Mouse (Mus musculus) heart, embryonic 13.5 days (tissue): ENCODE data around the gene Cyp4b1. TPM values are rescaled to one million over a fixed set of nuclear protein-coding genes. Genes with fewer than 3 reads are reported as not detected.
A peak's percentile ranks its signal among the peaks of the same experiment; 100 is the strongest.
"Not testable (repeated sequence)": the region's sequence is repeated elsewhere in the genome, so short reads cannot be mapped to it uniquely, and the experiment has no call there.

ENCODE experiments used
- ATAC-seq: fragments of 200-750 bp; cut with Nextera tagmentation; 2 replicates; pipeline ENCODE4 v1.8.0; 2017; ENCODE audit warnings: moderate TSS enrichment; ENCODE audit not compliant: insufficient number of reproducible peaks, low FRiP score, low TSS enrichment; ENCODE audit errors: extremely low read depth
- H3K27ac ChIP-seq: fragments of 300-500 bp; sonication (generic); replicated peaks from 2 replicates; pipeline ENCODE4 v1.5.1; 2015; ENCODE audit warnings: moderate library complexity, mild to moderate bottlenecking, inconsistent platforms
- H3K27me3 ChIP-seq: fragments of 300-500 bp; sonication (generic); replicated peaks from 2 replicates; pipeline ENCODE4 v1.6.1; 2015; ENCODE audit warnings: mild to moderate bottlenecking, inconsistent platforms
- H3K36me3 ChIP-seq: fragments of 300-500 bp; sonication (generic); 2 replicates; pipeline ENCODE4 v1.6.1; 2015; ENCODE audit warnings: mild to moderate bottlenecking, inconsistent platforms
- H3K4me1 ChIP-seq: fragments of 300-500 bp; sonication (generic); 2 replicates; pipeline ENCODE4 v1.6.1; 2015; ENCODE audit warnings: inconsistent platforms
- H3K4me2 ChIP-seq: fragments of 300-500 bp; sonication (generic); 2 replicates; pipeline ENCODE4 v1.6.1; 2015; ENCODE audit warnings: inconsistent platforms, mild to moderate bottlenecking, moderate library complexity
- H3K4me3 ChIP-seq: fragments of 300-500 bp; sonication (generic); 2 replicates; pipeline ENCODE4 v1.5.1; 2015; ENCODE audit warnings: moderate library complexity, mild to moderate bottlenecking, inconsistent platforms
- H3K9ac ChIP-seq: fragments of 300-500 bp; sonication (generic); 2 replicates; pipeline ENCODE4 v1.6.1; 2015; ENCODE audit warnings: inconsistent platforms, mild to moderate bottlenecking, moderate library complexity
- H3K9me3 ChIP-seq: fragments of 300-500 bp; sonication (generic); 2 replicates; pipeline ENCODE4 v1.6.1; 2016; ENCODE audit warnings: inconsistent platforms
- WGBS: fragments of 180-500 bp; shearing (Covaris S2); methylation state at CpG from one replicate; pipeline ENCODE4 v1.1.7; 2015; ENCODE audit warnings: mixed read lengths; 5-methylcytosine and 5-hydroxymethylcytosine counted together
- polyA plus RNA-seq: library from polyadenylated mRNA; unstranded; fragments of >200 nt; fragmentation: Nextera tagmentation; extraction: Ambion mirVana; gene quantifications from 2 replicates; pipeline ENCODE4 v1.2.1, GENCODE M21; 2015

The Cyp4b1 gene
- polyA plus RNA-seq: 1.2 and 2.0 TPM in 2 replicates

DNA sequence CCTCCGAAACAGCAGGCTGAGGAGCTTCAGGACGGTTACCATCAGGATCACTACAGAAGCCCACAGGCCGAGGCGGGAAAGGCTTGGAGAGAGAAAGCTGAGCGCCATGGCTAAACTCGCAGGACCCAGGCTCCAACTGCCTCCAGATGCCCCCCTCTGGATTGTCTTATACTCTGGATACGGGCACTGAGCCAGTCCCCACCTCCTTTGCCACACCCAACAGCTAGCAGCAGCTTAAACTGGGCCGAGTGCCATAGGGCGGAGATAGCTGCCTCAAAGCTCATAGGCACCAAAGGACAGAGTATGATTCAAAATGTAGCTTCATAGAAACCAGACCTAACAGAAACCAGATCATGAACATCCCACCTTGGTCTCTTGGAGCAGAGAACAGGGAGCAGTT lies at the start of gene Cyp4b1:
TSS of gene Cyp4b1 (minus strand) at position 144 of the 400 bp plus-strand sequence.
- peaks cover 8% of the 10 kb centered on the region for H3K4me1 ChIP-seq
- no peak within 1 kb of the TSS for H3K9ac ChIP-seq
- H3K9me3 ChIP-seq: no peaks in the 10 kb centered on the region
- no peaks in the 10 kb centered on the region for H3K27me3 ChIP-seq
- H3K4me2 ChIP-seq: no peak within 1 kb of the TSS
- WGBS: 71% methylated on average over 9 of the region's 9 CpGs
- no peaks in the 10 kb centered on the region for H3K36me3 ChIP-seq
- H3K27ac ChIP-seq: no peak within 1 kb of the TSS
- no peak within 1 kb of the TSS for H3K4me3 ChIP-seq
- no peak for ATAC-seq

DNA sequence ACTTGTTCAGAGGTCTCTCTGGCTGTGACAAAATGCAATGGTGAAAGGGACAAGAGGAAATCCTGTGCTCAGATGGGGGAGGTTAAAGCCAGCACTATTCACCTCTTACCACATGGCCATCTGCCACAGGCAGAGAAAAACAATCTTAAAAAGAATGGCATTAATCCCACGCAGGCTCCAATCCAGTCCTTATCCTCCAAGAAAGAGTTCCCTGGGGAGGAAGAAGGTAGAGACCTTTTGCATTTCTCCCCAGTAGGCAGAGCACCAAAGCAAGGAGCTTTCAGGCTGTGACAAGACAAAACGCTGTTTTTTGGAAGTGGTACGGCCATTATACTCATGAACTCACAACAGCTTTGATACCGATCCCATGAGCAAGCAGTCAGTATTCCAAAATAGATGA lies 38.8 kb upstream of the Cyp4b1 start:
- no peak overlapping the region for H3K9ac ChIP-seq
- no peak overlapping the region for H3K4me3 ChIP-seq
- 49% methylated on average over 4 of the region's 4 CpGs for WGBS
- H3K36me3 ChIP-seq: no peaks in the 10 kb centered on the region
- no peak overlapping the region for H3K4me2 ChIP-seq
- no peak overlapping the region for H3K27ac ChIP-seq
- H3K27me3 ChIP-seq: no peaks in the 10 kb centered on the region
- no peaks in the 10 kb centered on the region for H3K4me1 ChIP-seq
- H3K9me3 ChIP-seq: no peaks in the 10 kb centered on the region
- no peak for ATAC-seq

DNA sequence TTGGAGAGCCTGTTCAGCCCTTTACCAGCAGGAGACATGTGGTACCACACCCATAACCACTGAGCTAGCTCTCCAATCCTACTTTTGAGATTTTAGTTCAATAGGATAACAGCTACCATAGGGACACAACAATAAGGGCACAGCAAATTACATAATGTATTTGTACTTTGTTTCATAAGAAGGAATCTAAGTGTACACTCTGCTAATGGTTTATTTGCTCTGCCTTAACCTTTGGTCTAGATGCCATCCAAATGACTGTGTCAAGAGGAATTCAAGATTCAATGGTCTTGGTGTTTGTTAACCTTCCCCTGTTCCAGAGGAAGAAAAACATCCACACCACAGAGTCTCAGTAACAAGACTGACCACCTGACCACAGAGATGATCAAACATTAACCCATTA lies 11.7 kb upstream of the Cyp4b1 start:
- no peaks in the 10 kb centered on the region for H3K36me3 ChIP-seq
- H3K4me3 ChIP-seq: no peak overlapping the region
- no peak overlapping the region for H3K27ac ChIP-seq
- H3K4me2 ChIP-seq: no peak overlapping the region
- ATAC-seq: no peak
- H3K9me3 ChIP-seq: no peaks in the 10 kb centered on the region
- peaks cover 8% of the 10 kb centered on the region for H3K4me1 ChIP-seq
- no peaks in the 10 kb centered on the region for H3K27me3 ChIP-seq
- no peak overlapping the region for H3K9ac ChIP-seq

DNA sequence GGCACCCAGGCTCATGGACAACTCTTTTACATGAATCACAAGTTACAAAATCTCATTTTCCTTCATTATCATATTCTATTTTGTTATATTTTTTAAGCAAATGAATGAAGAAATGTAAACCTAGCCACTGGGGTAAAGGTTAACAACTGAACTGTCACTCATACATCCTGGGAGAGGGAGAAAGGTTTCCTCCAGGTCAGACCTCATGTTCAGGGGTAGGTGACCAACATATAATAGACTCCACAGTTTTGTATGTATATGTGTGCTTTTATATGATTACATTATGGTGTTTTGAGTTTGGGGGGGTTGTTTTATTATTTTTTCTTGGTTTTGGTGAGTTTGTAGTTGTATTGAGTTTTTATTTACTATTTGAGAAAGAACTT lies 10.3 kb upstream of the Cyp4b1 start:
- H3K9ac ChIP-seq: no peak overlapping the region
- ATAC-seq: no peak
- H3K9me3 ChIP-seq: no peaks in the 10 kb centered on the region
- H3K4me2 ChIP-seq: peak overlapping the region; percentile 95
- no peaks in the 10 kb centered on the region for H3K27me3 ChIP-seq
- no peak overlapping the region for H3K4me3 ChIP-seq
- peaks cover 8% of the 10 kb centered on the region for H3K4me1 ChIP-seq
- H3K36me3 ChIP-seq: no peaks in the 10 kb centered on the region
- H3K27ac ChIP-seq: no peak overlapping the region

DNA sequence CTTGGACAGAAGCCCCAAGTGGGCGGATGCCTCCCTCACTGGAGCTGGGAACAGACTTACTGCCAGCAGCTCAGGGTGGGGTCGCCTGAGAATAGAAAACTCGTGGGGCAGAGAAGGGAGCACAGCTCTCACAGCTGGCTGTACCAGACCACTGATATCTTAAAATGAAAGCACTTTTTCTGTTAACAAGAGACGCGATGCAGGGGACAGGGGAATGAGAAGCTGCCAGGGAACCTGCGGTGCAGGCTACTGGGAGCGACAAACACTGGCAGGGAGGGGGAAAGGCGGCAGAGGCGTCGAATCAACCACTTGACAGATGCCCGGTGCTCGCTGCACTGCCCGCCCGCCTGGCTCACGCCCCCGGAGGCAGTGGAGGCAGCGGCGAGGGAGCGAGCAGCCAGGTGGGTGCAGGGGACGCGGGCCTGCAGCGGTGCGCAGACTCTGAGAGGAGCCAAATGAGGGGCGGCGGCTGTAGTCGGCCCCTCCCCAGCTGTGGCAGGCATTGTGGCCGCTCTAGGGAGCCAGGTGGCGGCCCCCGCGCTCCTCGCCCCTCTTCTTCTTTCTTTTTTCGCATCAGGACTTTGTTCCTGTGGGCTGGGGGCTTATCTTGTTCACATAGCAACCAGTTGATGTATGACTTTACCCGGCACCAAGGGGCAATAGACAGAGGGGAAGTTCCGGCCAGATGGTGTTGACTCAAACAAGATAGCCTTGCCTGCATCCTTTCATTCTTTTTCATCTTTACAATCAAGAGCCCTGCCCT lies 9.8 kb upstream of the Cyp4b1 start:
- WGBS: 2% methylated on average over 34 of the region's 34 CpGs

DNA sequence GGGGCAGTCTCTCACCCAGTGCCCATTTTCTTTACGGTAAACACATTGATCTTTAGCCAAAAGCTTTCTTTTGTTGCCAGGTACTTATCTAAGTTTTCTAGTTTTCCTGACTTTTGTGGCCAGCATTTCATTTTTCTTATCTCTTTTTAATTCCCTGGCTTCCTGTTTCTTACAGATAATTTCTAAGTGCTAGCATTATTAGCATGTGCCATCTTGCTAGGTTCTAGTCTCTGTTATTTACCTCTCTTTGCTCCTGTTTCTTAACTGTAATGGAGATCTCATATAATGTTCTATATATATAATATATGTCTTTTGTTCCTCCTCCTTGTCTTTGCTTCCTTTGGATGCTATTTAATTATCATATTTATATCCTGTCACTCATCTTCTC lies 9.0 kb upstream of the Cyp4b1 start:
- not testable (repeated sequence) for ATAC-seq, H3K36me3 ChIP-seq, H3K27me3 ChIP-seq, H3K9me3 ChIP-seq, H3K4me2 ChIP-seq, H3K27ac ChIP-seq, H3K4me3 ChIP-seq, H3K4me1 ChIP-seq, H3K9ac ChIP-seq
- WGBS: 79% methylated on average over 1 of the region's 1 CpGs

More for the DNA sequence above, 9.8 kb upstream of the Cyp4b1 start:
- H3K27ac ChIP-seq: no peak overlapping the region
- peak overlapping the region; percentile 73 for H3K9ac ChIP-seq
- ATAC-seq: no peak; the same call in 1 of the 2 replicates
- peak overlapping the region; percentile 95 for H3K4me2 ChIP-seq
- peaks cover 8% of the 10 kb centered on the region for H3K4me1 ChIP-seq
- H3K36me3 ChIP-seq: no peaks in the 10 kb centered on the region
- no peaks in the 10 kb centered on the region for H3K27me3 ChIP-seq
- peak overlapping the region; percentile 53 for H3K4me3 ChIP-seq
- no peaks in the 10 kb centered on the region for H3K9me3 ChIP-seq

DNA sequence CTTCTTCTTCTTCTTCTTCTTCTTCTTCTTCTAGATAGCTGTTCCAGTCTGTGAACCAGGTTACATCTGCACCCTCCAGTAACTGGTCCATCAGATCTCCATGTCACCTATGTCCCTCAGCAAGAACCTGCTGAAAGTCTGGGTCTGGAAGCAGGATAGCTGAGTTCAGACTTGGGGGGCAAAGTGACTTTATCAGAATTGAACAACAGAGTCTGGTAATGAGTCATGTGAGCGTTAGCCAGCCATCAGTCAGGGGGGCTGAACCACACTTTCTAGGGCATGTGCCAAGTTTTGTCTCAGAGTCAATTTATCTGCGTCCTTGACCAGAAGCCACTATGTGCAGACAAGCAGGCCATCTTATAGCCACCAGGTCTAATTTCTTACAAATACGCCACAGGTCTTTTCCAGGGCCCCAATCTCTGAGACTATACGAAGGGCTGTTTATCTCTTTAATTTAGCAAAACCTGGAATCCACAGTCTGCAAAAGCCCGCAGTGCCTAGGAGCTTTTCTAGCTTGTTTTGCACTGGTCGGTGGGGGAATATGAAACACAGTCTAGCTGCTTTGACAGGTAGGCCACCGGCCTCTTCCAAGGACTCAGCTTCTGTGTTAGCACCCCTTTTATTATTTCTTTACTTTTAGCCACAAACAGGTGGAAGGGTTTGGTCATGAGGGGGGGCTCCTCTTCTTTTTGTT lies 8.5 kb upstream of the Cyp4b1 start:
- H3K4me1 ChIP-seq, H3K27ac ChIP-seq, ATAC-seq, H3K9ac ChIP-seq, H3K9me3 ChIP-seq, H3K27me3 ChIP-seq, H3K4me2 ChIP-seq, H3K4me3 ChIP-seq, H3K36me3 ChIP-seq: not testable (repeated sequence)
- 64% methylated on average over 7 of the region's 7 CpGs for WGBS

DNA sequence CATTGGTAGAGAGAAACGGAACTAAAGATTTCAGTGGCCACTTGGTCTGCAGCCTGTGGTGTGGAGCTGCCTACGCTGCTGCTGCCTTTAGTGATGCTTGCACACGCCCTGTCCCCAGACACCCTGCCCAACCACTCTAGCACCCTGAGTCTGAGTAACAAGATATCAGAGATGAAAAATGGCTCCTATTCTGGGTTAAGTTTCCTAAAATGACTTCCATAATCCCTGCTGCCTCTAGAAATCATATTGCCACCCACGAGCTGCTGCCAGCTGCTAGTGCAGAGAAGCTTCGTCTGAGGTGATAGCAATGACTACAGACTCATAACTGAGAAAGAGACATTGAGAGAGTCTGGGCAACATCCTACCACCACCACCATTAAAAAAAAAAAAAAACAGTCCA lies 3.3 kb upstream of the Cyp4b1 start:
- Histone ChIP-seq H3K9me3 (no peaks in the 10 kb centered on the region), H3K36me3 (no peaks in the 10 kb centered on the region), H3K4me2 (no peak overlapping the region), H3K9ac (no peak overlapping the region), H3K27ac (no peak overlapping the region), H3K4me1 (no peaks in the 10 kb centered on the region), H3K4me3 (no peak overlapping the region), H3K27me3 (no peaks in the 10 kb centered on the region)
- no peak for ATAC-seq
- 73% methylated on average over 5 of the region's 5 CpGs for WGBS

DNA sequence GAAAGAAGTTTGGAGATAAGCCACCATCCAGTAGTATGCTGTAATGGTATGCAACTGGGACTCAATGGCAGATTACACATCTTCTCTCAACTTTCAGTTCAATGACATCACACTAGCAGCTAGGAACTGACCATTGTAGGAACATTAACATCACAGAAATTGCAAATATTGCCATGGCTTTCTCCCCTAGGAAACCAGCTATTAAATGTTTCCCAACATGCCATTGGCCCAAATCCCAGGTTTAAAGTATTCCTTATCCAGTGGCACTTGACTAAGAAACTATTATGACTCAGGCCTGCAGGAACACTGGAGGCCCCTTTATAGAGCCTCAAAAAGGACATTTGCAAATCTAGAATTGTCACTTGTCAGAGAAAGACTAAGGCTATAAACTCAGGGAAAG lies 1.8 kb upstream of the Cyp4b1 start:
- Histone ChIP-seq H3K36me3 (no peaks in the 10 kb centered on the region), H3K4me3 (no peak overlapping the region), H3K4me1 (no peaks in the 10 kb centered on the region), H3K4me2 (no peak overlapping the region), H3K27ac (no peak overlapping the region), H3K9ac (no peak overlapping the region), H3K27me3 (no peaks in the 10 kb centered on the region), H3K9me3 (no peaks in the 10 kb centered on the region)
- no peak for ATAC-seq

DNA sequence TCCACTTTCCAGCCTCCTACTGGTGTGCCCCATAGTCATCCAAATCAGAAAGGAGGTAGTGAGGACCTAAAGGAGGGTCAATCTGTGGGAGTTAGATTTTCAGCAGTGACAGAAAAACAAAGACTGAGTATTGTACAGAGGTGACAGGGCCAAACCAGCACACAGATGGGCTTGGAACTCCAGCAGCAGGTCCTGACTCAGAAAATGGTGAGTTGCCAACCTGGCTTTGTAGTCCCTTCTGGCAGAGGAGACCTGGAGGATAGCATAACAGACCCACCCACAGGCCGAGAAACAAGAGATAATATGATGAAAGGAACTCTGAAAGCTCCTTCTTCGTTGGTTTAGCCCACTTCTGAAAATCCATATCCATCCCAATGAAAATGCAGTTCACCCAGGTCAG lies 1.2 kb upstream of the Cyp4b1 start:
- no peaks in the 10 kb centered on the region for H3K4me1 ChIP-seq
- no peak overlapping the region for H3K9ac ChIP-seq
- no peak for ATAC-seq
- H3K27ac ChIP-seq: no peak overlapping the region
- no peak overlapping the region for H3K4me3 ChIP-seq
- H3K27me3 ChIP-seq: no peaks in the 10 kb centered on the region
- no peaks in the 10 kb centered on the region for H3K36me3 ChIP-seq
- H3K9me3 ChIP-seq: no peaks in the 10 kb centered on the region
- 46% methylated on average over 2 of the region's 2 CpGs for WGBS
- H3K4me2 ChIP-seq: no peak overlapping the region

DNA sequence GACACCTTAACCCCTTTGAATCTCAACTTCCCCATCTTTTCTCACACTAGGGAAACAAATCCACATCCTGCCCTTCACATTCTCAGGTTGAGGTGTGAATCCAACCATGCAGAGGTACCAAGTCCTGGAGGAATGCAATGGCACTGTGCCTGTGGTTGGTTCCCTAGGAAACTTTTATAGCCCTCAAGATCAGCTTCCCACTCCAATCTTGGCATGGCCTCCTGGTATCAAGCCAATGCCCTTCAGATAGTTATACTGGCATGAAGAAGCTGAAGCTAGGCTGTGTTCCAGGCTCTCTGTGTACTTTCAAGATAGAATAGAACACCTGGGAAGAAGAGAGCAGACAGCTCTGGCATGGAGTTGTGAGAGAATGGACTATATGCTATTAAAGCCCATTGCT lies 2.2 kb downstream of the Cyp4b1 start:
- no peak for ATAC-seq
- no peak overlapping the region for H3K9ac ChIP-seq
- H3K9me3 ChIP-seq: no peaks in the 10 kb centered on the region
- H3K4me3 ChIP-seq: no peak overlapping the region
- H3K27ac ChIP-seq: no peak overlapping the region
- peaks cover 8% of the 10 kb centered on the region for H3K4me1 ChIP-seq
- no peaks in the 10 kb centered on the region for H3K27me3 ChIP-seq
- no peak overlapping the region for H3K4me2 ChIP-seq
- no peaks in the 10 kb centered on the region for H3K36me3 ChIP-seq
